Mouse (Mus musculus): Measurements from ENCODE around the gene Cflar. TPM values are rescaled to one million over a fixed set of nuclear protein-coding genes. Genes with fewer than 3 reads are reported as not detected.
A peak's percentile ranks its signal among the peaks of the same experiment; 100 is the strongest.
"Not testable (repeated sequence)": the region's sequence is repeated elsewhere in the genome, so short reads cannot be mapped to it uniquely, and the experiment has no call there.

Cflar gene
- polyA plus RNA-seq (2014; fragmentation: Nextera tagmentation; extraction: Ambion mirVana) = 19.1 and 20.9 TPM in 2 replicates

DNA sequence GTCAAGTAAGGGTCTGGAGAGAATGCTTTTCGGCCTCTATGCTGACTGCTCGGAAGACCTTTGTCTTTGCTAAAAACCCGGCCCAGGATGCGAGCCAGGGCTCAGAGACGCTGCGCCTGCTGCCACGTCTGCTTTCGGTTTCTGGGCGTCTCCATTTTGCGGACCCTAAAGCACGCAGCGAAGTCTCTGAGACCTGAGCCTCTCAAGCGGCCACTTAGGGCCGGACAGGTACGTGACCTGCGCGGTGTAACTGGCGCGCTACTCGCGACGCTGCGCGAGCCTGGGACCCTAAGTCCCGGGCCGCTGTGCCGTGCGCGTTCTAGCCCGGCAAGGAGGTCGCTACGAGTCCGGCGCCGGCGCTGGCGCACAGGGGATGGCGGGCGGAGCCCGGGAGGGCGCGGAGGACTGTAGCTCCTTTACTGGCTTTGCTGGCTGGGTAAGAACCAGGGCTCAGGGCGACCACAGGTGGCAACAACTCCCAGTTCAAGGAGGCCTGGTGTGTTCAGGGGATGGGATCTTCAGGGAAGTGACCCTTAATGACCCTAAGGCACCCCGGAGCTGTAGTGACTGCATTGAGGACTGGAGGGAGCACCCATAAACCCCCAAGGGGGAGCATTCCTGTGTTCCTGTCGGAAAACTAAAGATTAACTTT, at the start of gene Cflar:
Gene Cflar, plus strand, starts transcription at position 144 of the 652 bp plus-strand sequence.
- ATAC-seq (ENCODE audit: low FRiP score) = peak; percentile 78
- Histone ChIP-seq H3K27ac (ENCODE audit: low read depth, low read length) (peak within 1 kb of the TSS; percentile 75), H3K4me3 (ENCODE audit: low read depth, low read length) (peak within 1 kb of the TSS; percentile 56), H3K9ac (ENCODE audit: low read length) (peak within 1 kb of the TSS; percentile 88), H3K4me1 (ENCODE audit: control insufficient read depth, insufficient read depth, low read length) (peaks cover 7% of the 10 kb centered on the region; the same call in 1 of the 2 replicates), H3K27me3 (ENCODE audit: control insufficient read depth, insufficient read depth, low read length) (no peaks in the 10 kb centered on the region), H3K4me2 (peak within 1 kb of the TSS; percentile 66), H3K36me3 (ENCODE audit: control insufficient read depth, insufficient read depth, low read length) (no peaks in the 10 kb centered on the region), H3K9me3 (ENCODE audit: control insufficient read depth, low read length) (no peaks in the 10 kb centered on the region)
- WGBS = under 1% methylated on average over 45 of the region's 45 CpGs
- DNase-seq (ENCODE audit: low spot score, missing footprints) = peak; percentile 97

DNA sequence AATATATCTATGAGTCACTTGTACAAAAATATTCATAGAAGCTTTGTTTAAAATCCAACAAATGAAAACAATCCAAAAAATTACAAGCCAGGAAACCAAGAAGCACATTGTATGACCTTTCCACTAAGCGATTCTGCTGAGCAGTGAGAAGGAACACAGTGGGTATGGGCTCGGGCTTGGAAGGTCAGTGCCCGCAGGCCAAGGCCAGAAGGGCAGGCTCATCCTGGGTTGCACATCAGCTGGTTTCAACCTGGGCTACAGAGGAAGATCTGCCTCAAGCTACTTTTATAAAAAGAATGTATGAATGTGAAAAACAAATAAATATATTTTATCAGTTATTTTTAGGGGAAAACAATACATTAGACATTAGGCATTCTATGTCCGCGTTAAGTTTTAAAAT, 48.6 kb upstream of the Cflar start:
- not testable (repeated sequence) for H3K9me3 ChIP-seq (ENCODE audit: control insufficient read depth, low read length); H3K4me3 ChIP-seq (ENCODE audit: low read depth, low read length); H3K27ac ChIP-seq (ENCODE audit: low read depth, low read length); DNase-seq (ENCODE audit: low spot score, missing footprints); H3K36me3 ChIP-seq (ENCODE audit: control insufficient read depth, insufficient read depth, low read length); H3K4me2 ChIP-seq; H3K4me1 ChIP-seq (ENCODE audit: control insufficient read depth, insufficient read depth, low read length); H3K9ac ChIP-seq (ENCODE audit: low read length); H3K27me3 ChIP-seq (ENCODE audit: control insufficient read depth, insufficient read depth, low read length); ATAC-seq (ENCODE audit: low FRiP score)
- WGBS = 91% methylated on average over 5 of the region's 5 CpGs

DNA sequence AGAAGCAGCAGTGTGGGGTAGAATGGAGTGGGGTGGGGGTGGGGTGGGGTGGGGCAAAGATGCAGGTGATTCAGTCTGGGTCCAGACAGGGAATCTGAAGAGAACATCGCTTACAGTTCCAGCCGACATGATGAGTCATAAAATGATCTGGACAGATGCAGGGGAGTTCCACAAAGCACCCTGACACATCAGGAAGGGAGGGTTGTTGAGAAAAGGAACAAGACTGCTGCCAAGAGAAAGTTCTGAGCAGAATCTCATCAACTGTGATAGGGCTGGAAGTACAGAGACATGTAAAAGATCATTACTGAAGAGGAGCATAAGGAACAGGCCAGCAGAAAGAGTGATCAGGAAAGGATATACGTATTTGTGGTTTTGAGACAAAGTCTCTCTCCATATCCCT, 47.9 kb upstream of the Cflar start:
- not testable (repeated sequence) for H3K27ac ChIP-seq (ENCODE audit: low read depth, low read length); H3K9ac ChIP-seq (ENCODE audit: low read length); ATAC-seq (ENCODE audit: low FRiP score); H3K36me3 ChIP-seq (ENCODE audit: control insufficient read depth, insufficient read depth, low read length); H3K4me1 ChIP-seq (ENCODE audit: control insufficient read depth, insufficient read depth, low read length); DNase-seq (ENCODE audit: low spot score, missing footprints); H3K4me2 ChIP-seq; H3K9me3 ChIP-seq (ENCODE audit: control insufficient read depth, low read length); H3K4me3 ChIP-seq (ENCODE audit: low read depth, low read length); H3K27me3 ChIP-seq (ENCODE audit: control insufficient read depth, insufficient read depth, low read length)
- 80% methylated on average over 3 of the region's 3 CpGs for WGBS

DNA sequence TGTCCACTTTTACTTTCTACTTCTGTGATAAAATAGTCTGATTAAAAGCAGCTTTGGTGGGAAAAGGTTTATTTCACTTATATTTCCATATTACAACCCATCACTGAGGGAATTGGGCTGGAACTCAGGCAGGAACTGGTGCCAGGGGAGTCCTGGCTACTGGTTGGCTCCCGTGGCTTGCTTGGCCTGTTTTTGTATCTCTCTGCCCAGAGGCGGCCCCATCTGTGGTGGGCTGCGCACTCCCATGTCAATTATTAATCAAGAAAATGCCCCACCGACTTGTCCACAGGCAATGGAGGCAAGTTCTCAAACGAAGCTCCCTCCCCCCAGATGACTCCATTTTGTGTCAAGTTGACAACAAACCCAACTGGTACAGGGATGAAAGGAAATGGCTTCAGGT, 43.1 kb upstream of the Cflar start:
- 88% methylated on average over 5 of the region's 5 CpGs for WGBS
- H3K9me3 ChIP-seq (ENCODE audit: control insufficient read depth, low read length) = no peaks in the 10 kb centered on the region
- H3K9ac ChIP-seq (ENCODE audit: low read length) = no peak overlapping the region
- DNase-seq (ENCODE audit: low spot score, missing footprints) = no peak
- H3K4me3 ChIP-seq (ENCODE audit: low read depth, low read length) = no peak overlapping the region
- H3K4me1 ChIP-seq (ENCODE audit: control insufficient read depth, insufficient read depth, low read length) = no peaks in the 10 kb centered on the region
- no peak overlapping the region for H3K4me2 ChIP-seq
- no peak overlapping the region for H3K27ac ChIP-seq (ENCODE audit: low read depth, low read length)
- ATAC-seq (ENCODE audit: low FRiP score) = no peak
- H3K36me3 ChIP-seq (ENCODE audit: control insufficient read depth, insufficient read depth, low read length) = no peaks in the 10 kb centered on the region
- no peaks in the 10 kb centered on the region for H3K27me3 ChIP-seq (ENCODE audit: control insufficient read depth, insufficient read depth, low read length)

DNA sequence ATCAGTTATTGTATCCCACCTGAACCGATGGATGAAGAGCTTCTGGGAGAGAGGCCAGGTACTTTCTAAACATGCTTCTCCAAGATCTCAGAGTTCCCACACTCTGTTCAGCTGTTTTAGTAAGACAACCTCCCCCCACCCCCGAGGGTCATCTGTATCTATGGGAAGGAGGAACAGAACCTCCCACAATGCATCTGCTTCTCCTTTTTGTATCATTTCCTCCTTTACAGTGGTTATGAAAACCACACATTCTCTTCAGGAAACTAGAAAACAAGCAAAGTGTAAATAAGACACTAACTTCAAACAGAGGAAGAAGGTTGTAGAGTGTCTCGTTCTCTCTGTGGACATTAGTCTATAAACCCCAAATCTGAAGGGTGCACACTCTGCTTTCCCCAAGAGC, 41.7 kb upstream of the Cflar start:
- not testable (repeated sequence) for H3K4me3 ChIP-seq (ENCODE audit: low read depth, low read length); H3K9ac ChIP-seq (ENCODE audit: low read length); H3K4me1 ChIP-seq (ENCODE audit: control insufficient read depth, insufficient read depth, low read length); ATAC-seq (ENCODE audit: low FRiP score); H3K36me3 ChIP-seq (ENCODE audit: control insufficient read depth, insufficient read depth, low read length); DNase-seq (ENCODE audit: low spot score, missing footprints); H3K9me3 ChIP-seq (ENCODE audit: control insufficient read depth, low read length); H3K27ac ChIP-seq (ENCODE audit: low read depth, low read length); H3K4me2 ChIP-seq; H3K27me3 ChIP-seq (ENCODE audit: control insufficient read depth, insufficient read depth, low read length)
- WGBS = 88% methylated on average over 3 of the region's 3 CpGs

GRCm38 (mm10) chr1:58672116-58672515, 39.2 kb upstream of the Cflar start:
- no peaks in the 10 kb centered on the region for H3K9me3 ChIP-seq (ENCODE audit: control insufficient read depth, low read length)
- ATAC-seq (ENCODE audit: low FRiP score) = no peak

DNA sequence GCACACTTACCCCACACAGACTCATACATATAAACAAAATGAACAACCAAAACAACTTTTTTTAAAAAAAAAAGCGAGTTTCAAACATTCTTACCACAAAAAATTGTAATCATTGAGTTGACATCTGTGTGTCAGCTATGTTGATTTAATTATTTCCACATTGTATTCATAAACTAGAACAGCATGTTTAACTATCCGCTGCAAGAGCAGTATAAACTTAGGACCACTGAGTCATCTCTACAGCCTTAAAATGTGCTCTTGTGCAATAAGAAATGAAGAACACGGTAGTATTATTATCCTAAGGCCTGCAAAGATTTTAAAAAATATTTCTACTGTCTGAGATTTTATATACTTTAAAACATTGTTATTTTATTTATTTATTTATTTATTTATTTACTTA, 36.3 kb upstream of the Cflar start:
- ATAC-seq (ENCODE audit: low FRiP score) (no peak), DNase-seq (ENCODE audit: low spot score, missing footprints) (no peak)
- no peaks in the 10 kb centered on the region for H3K4me1 ChIP-seq (ENCODE audit: control insufficient read depth, insufficient read depth, low read length)
- no peak overlapping the region for H3K27ac ChIP-seq (ENCODE audit: low read depth, low read length)
- H3K36me3 ChIP-seq (ENCODE audit: control insufficient read depth, insufficient read depth, low read length) = no peaks in the 10 kb centered on the region
- no peak overlapping the region for H3K9ac ChIP-seq (ENCODE audit: low read length)
- WGBS = 89% methylated on average over 3 of the region's 3 CpGs
- no peak overlapping the region for H3K4me3 ChIP-seq (ENCODE audit: low read depth, low read length)
- H3K27me3 ChIP-seq (ENCODE audit: control insufficient read depth, insufficient read depth, low read length) = no peaks in the 10 kb centered on the region
- H3K4me2 ChIP-seq = no peak overlapping the region
- H3K9me3 ChIP-seq (ENCODE audit: control insufficient read depth, low read length) = no peaks in the 10 kb centered on the region

More at GRCm38 (mm10) chr1:58672116-58672515, 39.2 kb upstream of the Cflar start:
- H3K4me2 ChIP-seq = no peak overlapping the region
- no peaks in the 10 kb centered on the region for H3K4me1 ChIP-seq (ENCODE audit: control insufficient read depth, insufficient read depth, low read length)
- 94% methylated on average over 2 of the region's 2 CpGs for WGBS
- no peak overlapping the region for H3K9ac ChIP-seq (ENCODE audit: low read length)
- no peaks in the 10 kb centered on the region for H3K36me3 ChIP-seq (ENCODE audit: control insufficient read depth, insufficient read depth, low read length)
- no peak overlapping the region for H3K4me3 ChIP-seq (ENCODE audit: low read depth, low read length)
- DNase-seq (ENCODE audit: low spot score, missing footprints) = no peak
- H3K27me3 ChIP-seq (ENCODE audit: control insufficient read depth, insufficient read depth, low read length) = no peaks in the 10 kb centered on the region
- H3K27ac ChIP-seq (ENCODE audit: low read depth, low read length) = no peak overlapping the region

- ATAC-seq (ENCODE audit: low FRiP score) = no peak
- 86% methylated on average over 1 of the region's 1 CpGs for WGBS
- Histone ChIP-seq H3K4me3 (ENCODE audit: low read depth, low read length) (no peak overlapping the region), H3K9me3 (ENCODE audit: control insufficient read depth, low read length) (no peaks in the 10 kb centered on the region), H3K9ac (ENCODE audit: low read length) (no peak overlapping the region), H3K36me3 (ENCODE audit: control insufficient read depth, insufficient read depth, low read length) (no peaks in the 10 kb centered on the region), H3K27ac (ENCODE audit: low read depth, low read length) (no peak overlapping the region), H3K4me2 (no peak overlapping the region), H3K4me1 (ENCODE audit: control insufficient read depth, insufficient read depth, low read length) (no peaks in the 10 kb centered on the region), H3K27me3 (ENCODE audit: control insufficient read depth, insufficient read depth, low read length) (no peaks in the 10 kb centered on the region)
- DNase-seq (ENCODE audit: low spot score, missing footprints) = no peak
Observed at GRCm38 (mm10) chr1:58677575-58677974, 33.7 kb upstream of the Cflar start.

DNA sequence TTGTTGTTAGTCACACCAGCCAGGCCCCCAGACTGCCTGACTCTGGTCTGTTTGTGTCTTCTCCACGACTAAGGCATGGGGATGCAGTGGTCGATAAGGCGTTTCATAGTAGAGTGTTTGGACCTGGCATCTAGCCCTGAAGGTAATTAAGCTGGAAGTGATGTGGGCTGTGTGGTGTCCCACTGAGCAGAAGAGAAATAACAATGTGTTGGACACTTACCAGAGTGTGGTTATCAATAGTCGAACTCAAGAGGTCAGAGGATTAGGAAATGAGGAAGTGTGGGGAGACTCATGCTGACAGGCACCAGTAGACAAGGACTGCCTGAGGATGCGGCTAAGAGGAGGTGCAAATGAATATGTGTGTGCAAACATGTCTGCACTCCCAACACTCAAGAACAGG, 32.9 kb upstream of the Cflar start:
- not testable (repeated sequence) for H3K9me3 ChIP-seq (ENCODE audit: control insufficient read depth, low read length)

More for the DNA sequence above, 32.9 kb upstream of the Cflar start:
- not testable (repeated sequence) for H3K4me3 ChIP-seq (ENCODE audit: low read depth, low read length); H3K4me1 ChIP-seq (ENCODE audit: control insufficient read depth, insufficient read depth, low read length); H3K9ac ChIP-seq (ENCODE audit: low read length); DNase-seq (ENCODE audit: low spot score, missing footprints); H3K4me2 ChIP-seq; ATAC-seq (ENCODE audit: low FRiP score); H3K27ac ChIP-seq (ENCODE audit: low read depth, low read length); H3K36me3 ChIP-seq (ENCODE audit: control insufficient read depth, insufficient read depth, low read length); H3K27me3 ChIP-seq (ENCODE audit: control insufficient read depth, insufficient read depth, low read length)
- WGBS = 82% methylated on average over 5 of the region's 5 CpGs
